Mouse (Mus musculus): Measurements from ENCODE around the gene Ube2u.

DNA sequence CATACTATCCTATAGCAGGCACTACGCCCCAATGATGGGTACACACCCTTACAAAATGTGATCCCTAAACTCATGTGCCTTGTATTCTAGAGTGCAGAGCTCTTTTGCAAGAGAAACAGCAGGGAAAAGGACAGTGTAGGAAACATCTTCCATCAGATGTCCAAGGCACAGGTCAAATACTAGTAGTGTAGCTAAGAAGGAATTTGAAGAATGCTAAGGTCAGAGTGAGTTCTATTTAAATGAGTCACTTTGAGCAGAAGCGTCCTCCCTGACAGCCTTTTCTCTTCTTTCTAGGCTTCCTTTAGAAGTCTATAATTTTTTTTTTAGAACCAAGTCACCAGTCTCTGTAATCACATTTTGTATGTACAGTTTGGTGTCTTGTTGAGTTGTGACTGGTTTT is 39.0 kb downstream of the Ube2u start:
- TF ChIP-seq CTCF (IDR thresholded peaks at IDR 0.05) (no peak), EP300 (IDR thresholded peaks at IDR 0.05) (no peak)

Data from lung, postnatal 0 days (tissue).